Mouse (Mus musculus): ENCODE measurements around the gene Capn11.

Gene Capn11

GRCm38 (mm10) chr17:45582715-45583355 is 76.3 kb downstream of the Capn11 start:
- DNase-seq (ENCODE audit: low spot score): no peak

- no peak for DNase-seq (ENCODE audit: low spot score)
These were observed 76.9 kb downstream of the Capn11 start for GRCm38 (mm10) chr17:45582188-45582587.

- peak; percentile 64 for DNase-seq (ENCODE audit: low spot score)
These were observed 77.5 kb downstream of the Capn11 start for GRCm38 (mm10) chr17:45581567-45581983.

GRCm38 (mm10) chr17:45580958-45581477 is 78.1 kb downstream of the Capn11 start:
- DNase-seq (ENCODE audit: low spot score): no peak
